Mouse (Mus musculus): Measurements from ENCODE around the gene Ate1. TPM values are rescaled to one million over a fixed set of nuclear protein-coding genes. Genes with fewer than 3 reads are reported as not detected.
"Not testable (repeated sequence)": the region's sequence is repeated elsewhere in the genome, so short reads cannot be mapped to it uniquely, and the experiment has no call there.

Ate1 gene
- total and polyA plus RNA-seq, 3 experiments: 8.9 to 34.9 (median 34.1) TPM

DNA sequence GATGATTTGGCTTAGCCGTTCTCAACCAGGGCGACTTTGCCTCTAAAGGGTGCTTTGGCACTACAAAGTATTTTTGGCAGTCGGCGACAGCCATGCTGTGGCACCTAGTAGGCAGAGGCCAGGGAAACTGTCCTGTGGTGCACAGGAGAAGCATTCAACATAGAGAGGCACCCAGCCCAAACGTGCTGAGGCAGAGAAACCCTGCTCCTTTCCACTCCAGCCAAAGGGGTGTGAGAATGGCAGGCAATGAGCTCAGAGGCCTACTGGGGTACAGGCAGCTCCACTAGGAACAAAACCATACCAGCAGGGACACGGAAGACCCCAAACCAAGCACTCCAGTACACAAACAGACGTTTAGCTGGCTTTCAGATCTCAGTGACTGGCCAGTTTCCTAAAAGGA, 20.0 kb upstream of the Ate1 start:
- no peak for DNase-seq
- Histone ChIP-seq H3K4me1 (ENCODE audit: control insufficient read depth, insufficient read depth, low read length) (no peaks in the 10 kb centered on the region; the same call in 1 of the 2 replicates), H3K79me2 (replicated peaks; ENCODE audit: control insufficient read depth, insufficient read depth, low read length) (no peaks in the 10 kb centered on the region; the same call in 1 of the 2 replicates), H3K36me3 (ENCODE audit: control insufficient read depth, insufficient read depth, low read length) (peaks cover 8% of the 10 kb centered on the region), H3K4me3 (no peak overlapping the region), H3K9ac (ENCODE audit: low read depth, low read length) (no peak overlapping the region), H3K27me3 (ENCODE audit: control insufficient read depth, insufficient read depth, low read length) (no peaks in the 10 kb centered on the region), H3K27ac (no peak overlapping the region)
- intact Hi-C loops (cut with DNase I): loop anchor here (10.0 kb wide), 1 partner anchor 325 kb away; the partner anchor contains the start of gene Plekha1
- no peak for TF ChIP-seq CTCF (IDR thresholded peaks at IDR 0.05)
- TF ChIP-seq POLR2A (IDR thresholded peaks at IDR 0.05; ENCODE audit: insufficient read depth, low read depth, low read length): no peak
- TF ChIP-seq EP300 (IDR thresholded peaks at IDR 0.05; ENCODE audit: insufficient read depth, low read depth, low read length): no peak
- WGBS: 69% methylated on average over 7 of the region's 7 CpGs

DNA sequence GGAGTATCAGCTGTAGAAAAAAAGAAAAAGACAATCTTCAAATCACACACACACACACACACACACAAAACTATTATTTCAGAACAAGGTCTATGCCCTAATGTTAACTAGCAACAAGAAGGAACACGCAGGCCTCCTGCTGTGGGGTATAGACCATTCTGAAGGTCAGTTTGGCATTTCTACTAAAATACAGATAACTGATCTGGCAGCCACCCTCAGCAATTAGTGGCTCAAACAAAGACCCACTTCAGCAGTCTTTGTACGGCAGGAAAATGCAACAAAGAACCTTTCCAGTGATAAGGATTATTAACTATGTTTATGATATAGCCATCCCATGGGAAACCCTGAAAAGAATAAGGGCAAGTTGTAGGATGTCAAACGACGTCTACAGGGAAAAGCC, 16.9 kb upstream of the Ate1 start:
- WGBS: 69% methylated on average over 4 of the region's 4 CpGs
- Histone ChIP-seq H3K27ac (no peak overlapping the region), H3K9ac (ENCODE audit: low read depth, low read length) (no peak overlapping the region), H3K4me3 (no peak overlapping the region), H3K4me1 (ENCODE audit: control insufficient read depth, insufficient read depth, low read length) (peaks cover 3% of the 10 kb centered on the region), H3K27me3 (ENCODE audit: control insufficient read depth, insufficient read depth, low read length) (no peaks in the 10 kb centered on the region), H3K79me2 (replicated peaks; ENCODE audit: control insufficient read depth, insufficient read depth, low read length) (no peaks in the 10 kb centered on the region; the same call in 1 of the 2 replicates), H3K36me3 (ENCODE audit: control insufficient read depth, insufficient read depth, low read length) (peaks cover 5% of the 10 kb centered on the region)
- DNase-seq: no peak
- intact Hi-C loops (cut with DNase I): no loop called here
- TF ChIP-seq EP300 (IDR thresholded peaks at IDR 0.05; ENCODE audit: insufficient read depth, low read depth, low read length): no peak
- no peak for TF ChIP-seq CTCF (IDR thresholded peaks at IDR 0.05)
- TF ChIP-seq POLR2A (IDR thresholded peaks at IDR 0.05; ENCODE audit: insufficient read depth, low read depth, low read length): no peak

DNA sequence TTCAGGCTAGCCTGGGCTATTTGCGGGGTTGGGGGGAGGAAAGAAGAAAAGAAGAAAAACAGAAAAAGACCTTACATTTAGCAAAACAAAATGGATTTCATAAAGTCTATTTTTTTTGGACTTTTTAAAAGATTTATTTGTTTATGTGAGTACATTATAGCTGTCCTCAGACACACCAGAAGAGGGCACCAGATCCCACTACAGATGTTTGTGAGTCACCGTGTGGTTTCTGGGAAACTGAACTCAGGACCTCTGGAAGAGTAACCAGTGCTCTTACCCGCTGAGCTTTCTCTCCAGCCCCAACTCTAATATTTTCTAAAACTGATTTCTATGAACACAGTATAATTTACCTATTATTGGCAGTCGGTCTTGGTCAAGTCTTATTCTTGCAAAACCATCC, 15.0 kb upstream of the Ate1 start:
- Histone ChIP-seq H3K4me3 (no peak overlapping the region), H3K27me3 (ENCODE audit: control insufficient read depth, insufficient read depth, low read length) (no peaks in the 10 kb centered on the region), H3K27ac (no peak overlapping the region), H3K9ac (ENCODE audit: low read depth, low read length) (no peak overlapping the region), H3K79me2 (replicated peaks; ENCODE audit: control insufficient read depth, insufficient read depth, low read length) (no peaks in the 10 kb centered on the region), H3K4me1 (ENCODE audit: control insufficient read depth, insufficient read depth, low read length) (peaks cover 3% of the 10 kb centered on the region), H3K36me3 (ENCODE audit: control insufficient read depth, insufficient read depth, low read length) (peaks cover 4% of the 10 kb centered on the region)
- DNase-seq: no peak
- TF ChIP-seq POLR2A (IDR thresholded peaks at IDR 0.05; ENCODE audit: insufficient read depth, low read depth, low read length): no peak
- TF ChIP-seq EP300 (IDR thresholded peaks at IDR 0.05; ENCODE audit: insufficient read depth, low read depth, low read length): no peak
- peak; percentile 51 for TF ChIP-seq CTCF (IDR thresholded peaks at IDR 0.05)
- intact Hi-C loops (cut with DNase I): no loop called here
- 69% methylated on average over 4 of the region's 4 CpGs for WGBS

- Histone ChIP-seq H3K27ac (peak overlapping the region; percentile 63), H3K4me3 (no peak overlapping the region), H3K4me1 (ENCODE audit: control insufficient read depth, insufficient read depth, low read length) (peaks cover 3% of the 10 kb centered on the region), H3K79me2 (replicated peaks; ENCODE audit: control insufficient read depth, insufficient read depth, low read length) (no peaks in the 10 kb centered on the region), H3K27me3 (ENCODE audit: control insufficient read depth, insufficient read depth, low read length) (no peaks in the 10 kb centered on the region), H3K9ac (ENCODE audit: low read depth, low read length) (no peak overlapping the region), H3K36me3 (ENCODE audit: control insufficient read depth, insufficient read depth, low read length) (peaks cover 2% of the 10 kb centered on the region)
- TF ChIP-seq POLR2A (IDR thresholded peaks at IDR 0.05; ENCODE audit: insufficient read depth, low read depth, low read length) (no peak), EP300 (IDR thresholded peaks at IDR 0.05; ENCODE audit: insufficient read depth, low read depth, low read length) (peak; percentile 80), CTCF (IDR thresholded peaks at IDR 0.05) (peak; percentile 82)
- intact Hi-C loops (cut with DNase I): loop anchor here (1.0 to 5.0 kb wide), 3 partner anchors 13 to 229 kb away; no protein-coding TSS in a partner anchor
- DNase-seq: peak; percentile 84 to 89
- WGBS: 32% methylated on average over 25 of the region's 25 CpGs
Measured at GRCm38 (mm10) chr7:130533316-130534260, 13.4 kb upstream of the Ate1 start.

- intact Hi-C loops (cut with DNase I): loop anchor here (5.0 kb wide), 2 partner anchors 216 to 231 kb away; no protein-coding TSS in a partner anchor
- H3K27me3 ChIP-seq (ENCODE audit: control insufficient read depth, insufficient read depth, low read length); H3K9ac ChIP-seq (ENCODE audit: low read depth, low read length); H3K4me1 ChIP-seq (ENCODE audit: control insufficient read depth, insufficient read depth, low read length); H3K27ac ChIP-seq; H3K36me3 ChIP-seq (ENCODE audit: control insufficient read depth, insufficient read depth, low read length); H3K79me2 ChIP-seq (replicated peaks; ENCODE audit: control insufficient read depth, insufficient read depth, low read length); H3K4me3 ChIP-seq; DNase-seq: not testable (repeated sequence)
- WGBS: 92% methylated on average over 15 of the region's 15 CpGs
Measured at GRCm38 (mm10) chr7:130531138-130531537, 11.0 kb upstream of the Ate1 start.

- 60% methylated on average over 9 of the region's 9 CpGs for WGBS
- intact Hi-C loops (cut with DNase I): no loop called here
- Histone ChIP-seq H3K4me1 (ENCODE audit: control insufficient read depth, insufficient read depth, low read length) (no peaks in the 10 kb centered on the region), H3K4me3 (no peak overlapping the region), H3K27ac (no peak overlapping the region), H3K36me3 (ENCODE audit: control insufficient read depth, insufficient read depth, low read length) (no peaks in the 10 kb centered on the region), H3K79me2 (replicated peaks; ENCODE audit: control insufficient read depth, insufficient read depth, low read length) (no peaks in the 10 kb centered on the region), H3K27me3 (ENCODE audit: control insufficient read depth, insufficient read depth, low read length) (no peaks in the 10 kb centered on the region), H3K9ac (ENCODE audit: low read depth, low read length) (no peak overlapping the region)
- DNase-seq: no peak
- no peak for TF ChIP-seq EP300 (IDR thresholded peaks at IDR 0.05; ENCODE audit: insufficient read depth, low read depth, low read length)
- no peak for TF ChIP-seq POLR2A (IDR thresholded peaks at IDR 0.05; ENCODE audit: insufficient read depth, low read depth, low read length)
- TF ChIP-seq CTCF (IDR thresholded peaks at IDR 0.05): no peak
Measured at GRCm38 (mm10) chr7:130527306-130527705, 7.1 kb upstream of the Ate1 start.

All from heart, adult 2 months (tissue).